Mouse (Mus musculus): ENCODE results near the gene Tmem256. TPM values are rescaled to one million over a fixed set of nuclear protein-coding genes. Genes with fewer than 3 reads are reported as not detected.
A peak's percentile ranks its signal among the peaks of the same experiment; 100 is the strongest.

The Tmem256 gene
- total RNA-seq, 2 experiments from 2014 or later = 113 to 114 TPM

DNA sequence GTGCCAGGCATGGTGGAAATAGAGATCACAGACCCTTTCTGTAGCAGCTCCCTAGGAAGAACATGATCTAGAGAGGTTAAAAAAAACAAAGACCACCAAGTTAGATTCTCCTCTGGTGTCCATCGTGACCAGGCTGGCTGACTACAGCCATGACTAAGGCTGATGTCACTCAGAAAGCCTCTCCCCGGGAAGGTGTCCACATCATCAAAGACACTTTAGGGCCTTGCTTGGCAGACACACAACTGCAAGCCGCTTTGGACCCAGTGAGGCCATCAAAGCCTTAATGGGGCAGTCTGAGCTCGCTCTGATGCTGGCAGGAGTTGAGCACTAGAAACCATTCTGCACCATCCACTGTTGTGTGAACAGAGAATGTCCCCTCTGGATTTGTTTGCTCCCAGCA is 34.1 kb downstream of the Tmem256 start:
- TF ChIP-seq CTCF (conservative IDR thresholded peaks at IDR 0.05) = no peak
- no peak for DNase-seq (ENCODE audit: low spot score in 2 of 2)
- no peak overlapping the region for H3K27ac ChIP-seq
- no peak overlapping the region for H3K4me3 ChIP-seq

DNA sequence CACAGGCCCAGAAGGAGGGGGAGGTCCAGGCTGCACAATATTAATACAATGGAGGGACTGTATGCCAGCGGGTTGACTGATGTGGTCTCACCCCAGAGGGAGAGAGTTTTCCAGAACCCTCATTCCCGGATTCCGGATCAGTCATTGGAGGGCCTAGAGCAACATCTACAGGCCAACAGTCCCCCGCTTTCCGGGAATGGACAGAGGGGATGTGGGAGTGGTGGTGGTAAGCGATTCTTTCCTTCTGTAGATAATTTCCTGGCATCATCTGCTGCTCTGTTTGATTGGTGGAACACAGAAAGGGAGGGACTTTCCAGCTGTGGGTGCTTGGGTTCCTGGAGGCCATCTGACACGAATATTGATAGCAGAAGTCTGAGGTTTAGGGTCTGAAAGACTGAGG is 37.9 kb downstream of the Tmem256 start:
- no peak for TF ChIP-seq CTCF (conservative IDR thresholded peaks at IDR 0.05)
- peak; percentile 44 to 61 for DNase-seq (ENCODE audit: low spot score in 2 of 2)
- Histone ChIP-seq H3K4me3 (no peak overlapping the region), H3K27ac (peak overlapping the region; percentile 60)

DNA sequence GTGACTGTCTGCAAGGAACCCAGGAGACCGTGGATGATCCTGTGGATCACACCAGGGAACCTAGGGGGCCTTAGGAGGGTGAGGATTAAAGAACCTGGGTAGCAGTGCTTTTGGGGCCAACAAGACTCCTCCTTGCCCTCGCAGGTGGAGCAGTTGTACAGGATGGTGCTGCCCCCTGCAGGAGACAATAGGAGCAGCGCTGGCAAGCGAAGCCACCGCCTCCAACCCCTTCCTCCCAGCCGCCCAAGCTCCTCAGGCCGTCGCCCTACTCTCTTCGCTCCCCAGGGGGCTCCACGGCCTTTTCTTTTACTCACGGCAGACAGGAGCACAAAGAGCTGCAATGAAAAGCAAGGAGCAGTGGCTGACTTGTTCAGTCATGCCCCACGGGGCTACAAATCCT is 38.6 kb downstream of the Tmem256 start:
- peak overlapping the region; percentile 9; the same call in 1 of the 2 replicates for H3K4me3 ChIP-seq
- H3K27ac ChIP-seq = peak overlapping the region; percentile 60; the same call in 1 of the 2 replicates
- peak; percentile 92 for TF ChIP-seq CTCF (conservative IDR thresholded peaks at IDR 0.05)
- DNase-seq (ENCODE audit: low spot score in 2 of 2) = peak; percentile 78 to 85

DNA sequence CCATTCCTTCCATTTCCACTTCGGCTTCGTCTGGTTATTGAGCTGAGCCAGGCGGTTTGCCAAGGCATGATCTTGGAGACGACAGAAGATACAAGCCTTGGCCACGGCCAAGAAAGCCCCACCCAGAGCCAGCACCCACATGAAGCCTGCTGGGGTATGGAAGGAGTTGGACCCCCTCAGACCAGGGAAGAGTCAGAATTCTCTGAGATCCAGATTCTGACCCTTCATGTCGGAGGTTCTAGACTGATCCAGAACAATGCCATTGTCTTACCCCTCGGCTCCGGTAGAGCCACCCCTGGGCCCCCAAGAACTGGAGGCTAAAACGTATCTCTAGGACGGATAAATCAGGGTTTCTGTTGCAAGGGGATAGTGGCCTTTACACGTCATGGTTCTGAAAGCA is 39.6 kb downstream of the Tmem256 start, which contains the start of gene Tmem95:
Tmem95 (minus strand) TSS at position 141 of the 400 bp plus-strand sequence.
- H3K4me3 ChIP-seq = peak within 1 kb of the TSS; percentile 9; the same call in 1 of the 2 replicates
- DNase-seq (ENCODE audit: low spot score in 2 of 2) = no peak
- no peak for TF ChIP-seq CTCF (conservative IDR thresholded peaks at IDR 0.05)
- H3K27ac ChIP-seq = peak within 1 kb of the TSS; percentile 60; the same call in 1 of the 2 replicates

DNA sequence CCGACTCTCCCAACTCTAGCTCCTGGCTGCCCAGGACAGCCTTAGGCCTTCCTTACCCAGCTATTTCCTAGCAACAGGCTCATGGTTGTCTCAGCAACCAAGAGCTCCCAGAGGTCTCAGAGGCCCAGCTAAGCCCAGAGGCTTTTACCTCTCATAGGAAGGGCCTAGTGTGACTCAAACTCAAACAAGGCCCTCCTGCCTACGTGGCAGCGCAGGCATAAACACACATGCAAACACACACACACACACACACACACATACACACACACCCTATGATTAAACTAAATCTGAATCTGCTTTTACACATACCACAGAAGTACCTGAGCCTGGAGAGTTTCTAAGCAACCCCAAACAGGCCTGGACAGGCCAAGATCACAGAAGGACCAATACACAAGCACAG is 40.1 kb downstream of the Tmem256 start:
- Histone ChIP-seq H3K4me3 (no peak overlapping the region), H3K27ac (no peak overlapping the region)
- DNase-seq (ENCODE audit: low spot score in 2 of 2) = no peak
- no peak for TF ChIP-seq CTCF (conservative IDR thresholded peaks at IDR 0.05)

DNA sequence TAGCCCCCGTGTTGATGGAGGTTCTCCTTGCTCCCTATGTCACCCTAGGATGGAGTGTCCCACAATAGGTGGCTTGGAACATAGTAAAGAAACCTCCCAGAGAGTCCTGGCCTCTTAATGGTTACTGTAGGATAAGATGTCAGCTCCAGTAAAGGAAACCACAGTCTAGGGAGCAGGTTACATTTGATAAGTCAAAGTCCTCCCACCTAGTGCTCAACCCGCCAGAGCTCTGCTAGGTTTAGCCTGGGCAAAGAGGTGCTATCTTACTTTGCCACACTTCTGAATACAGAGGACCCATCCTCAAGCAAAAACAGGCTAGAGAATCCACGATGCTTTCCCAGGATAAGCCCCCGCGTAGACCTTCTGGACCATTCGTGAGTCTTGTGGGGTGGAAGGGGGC is 40.6 kb downstream of the Tmem256 start:
- TF ChIP-seq CTCF (conservative IDR thresholded peaks at IDR 0.05) = no peak
- DNase-seq (ENCODE audit: low spot score in 2 of 2) = no peak
- no peak overlapping the region for H3K4me3 ChIP-seq
- H3K27ac ChIP-seq = no peak overlapping the region

DNA sequence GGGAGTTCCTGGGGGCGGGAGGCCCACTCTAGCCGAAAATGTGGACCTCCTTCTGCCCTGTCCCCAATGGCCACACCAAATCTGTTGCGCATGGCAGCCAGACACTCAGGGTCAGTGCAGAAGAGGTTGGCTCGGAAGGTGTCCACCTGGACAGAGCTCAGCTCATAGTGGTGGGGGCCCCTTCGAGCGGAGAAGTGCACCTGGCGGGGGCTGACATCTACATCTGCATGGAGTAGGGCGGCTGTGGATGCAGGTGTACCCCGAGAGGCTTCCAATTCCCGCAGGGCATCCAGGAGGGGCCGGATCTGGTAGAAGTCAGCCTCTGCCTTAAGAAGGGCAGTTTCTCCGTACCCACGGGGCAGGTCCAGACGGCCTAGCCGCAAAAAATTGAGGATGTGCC is 41.4 kb downstream of the Tmem256 start:
- Histone ChIP-seq H3K27ac (no peak overlapping the region), H3K4me3 (no peak overlapping the region; the same call in 1 of the 2 replicates)
- TF ChIP-seq CTCF (conservative IDR thresholded peaks at IDR 0.05) = no peak
- no peak for DNase-seq (ENCODE audit: low spot score in 2 of 2)

DNA sequence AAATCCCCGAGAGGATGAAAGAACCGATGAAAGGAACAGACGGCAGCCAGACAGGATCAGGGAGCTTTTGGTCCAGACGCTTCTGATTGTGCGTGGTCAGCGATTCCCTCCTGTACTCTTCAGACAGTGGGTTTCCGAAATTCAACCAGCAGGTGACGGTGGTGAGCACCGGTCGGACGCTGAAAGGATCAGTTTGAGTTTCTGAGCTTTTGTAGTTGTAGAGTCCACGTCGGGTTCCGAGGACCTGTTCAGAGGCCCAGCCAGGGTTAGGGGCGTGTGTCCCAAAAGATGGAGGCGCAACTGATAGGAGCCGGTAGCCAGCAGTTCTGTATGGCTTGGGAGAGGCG is 42.2 kb downstream of the Tmem256 start:
- H3K4me3 ChIP-seq = peak overlapping the region; percentile 64
- DNase-seq (ENCODE audit: low spot score in 2 of 2) = no peak
- TF ChIP-seq CTCF (conservative IDR thresholded peaks at IDR 0.05) = peak; percentile 83
- peak overlapping the region; percentile 86 for H3K27ac ChIP-seq

DNA sequence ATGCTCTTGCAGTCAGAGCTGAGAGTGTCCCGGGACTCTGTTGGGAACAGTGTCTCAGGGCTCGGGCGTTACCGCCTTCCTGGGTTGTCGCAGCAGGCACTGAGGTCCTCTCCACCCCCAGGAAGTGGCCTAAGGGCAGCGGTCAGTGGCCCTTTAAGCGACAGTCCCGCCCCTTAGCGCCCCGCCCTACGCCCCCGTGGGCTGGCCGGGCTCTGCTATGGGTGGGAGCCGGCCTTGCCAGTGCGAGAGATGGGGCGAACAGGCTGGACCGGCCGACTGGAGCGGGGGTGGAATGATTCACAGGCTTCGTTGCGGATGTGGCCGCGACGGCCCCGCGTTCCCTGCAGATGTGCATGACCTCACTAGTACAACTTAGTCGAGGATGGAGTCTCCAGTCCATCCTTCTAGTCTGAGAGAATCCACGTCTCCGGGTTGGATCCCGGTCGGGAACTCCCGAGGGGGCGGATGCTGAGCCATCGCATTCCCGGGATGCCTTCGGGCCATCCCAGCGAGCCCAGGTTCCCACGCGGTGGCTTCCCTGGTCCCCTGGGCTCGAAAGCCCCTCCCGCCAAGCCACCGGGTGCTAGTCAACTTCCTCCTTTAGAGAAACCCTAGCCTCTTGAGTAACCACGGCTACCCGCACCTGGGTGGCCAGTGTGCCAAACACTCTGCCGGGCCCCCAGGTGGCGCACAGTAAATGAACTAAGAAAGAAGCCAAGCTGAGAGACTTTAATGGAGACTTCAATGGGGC is 42.7 kb downstream of the Tmem256 start, which contains the start of gene Kctd11:
Kctd11 (minus strand) TSS at position 554 of the 751 bp plus-strand sequence.
- peak within 1 kb of the TSS; percentile 86 for H3K27ac ChIP-seq
- peak; percentile 49 for TF ChIP-seq CTCF (conservative IDR thresholded peaks at IDR 0.05)
- H3K4me3 ChIP-seq = peak within 1 kb of the TSS; percentile 64
- DNase-seq (ENCODE audit: low spot score in 2 of 2) = peak; percentile 58 to 69

DNA sequence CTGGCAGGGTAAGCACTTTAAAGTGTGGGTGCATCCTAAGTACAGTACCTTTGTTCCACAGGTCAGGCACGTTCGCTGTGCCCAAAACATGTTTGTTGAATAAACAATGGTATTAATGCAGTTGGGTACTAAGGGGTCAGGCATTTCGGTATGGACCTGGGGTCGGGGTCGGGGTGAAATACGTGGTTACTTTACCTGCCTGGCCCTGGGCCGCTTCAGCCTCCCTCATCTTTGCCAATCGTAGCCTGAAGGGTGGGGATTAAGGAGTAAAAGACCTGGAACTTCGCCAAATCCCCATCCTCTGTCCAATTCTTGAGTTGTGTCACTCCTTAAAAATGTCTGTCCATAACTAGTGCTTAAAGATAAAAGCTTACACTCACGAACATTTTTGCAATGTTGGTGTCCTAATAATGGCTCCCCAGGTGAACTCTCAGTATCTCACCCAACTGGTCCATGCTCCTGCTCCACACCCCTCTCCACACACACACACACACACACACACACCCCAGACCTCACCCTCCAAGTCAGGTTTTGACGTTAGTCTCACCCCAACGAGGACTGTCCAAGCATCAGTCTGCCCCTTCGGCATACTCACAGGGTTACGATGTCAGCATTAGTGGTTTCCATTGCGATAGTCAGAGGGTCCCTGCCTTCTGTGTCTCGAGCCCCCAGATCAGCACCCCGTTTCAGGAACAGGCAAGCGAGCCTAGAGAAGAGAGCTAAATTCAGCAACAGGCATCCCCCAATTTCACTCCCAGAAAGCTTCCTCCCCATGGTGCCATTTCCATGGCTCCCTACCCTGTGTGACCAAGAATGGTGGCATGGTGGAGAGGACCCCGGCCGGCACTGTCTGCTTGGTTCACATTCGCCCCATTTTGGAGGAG is 43.7 kb downstream of the Tmem256 start:
- Histone ChIP-seq H3K4me3 (peak overlapping the region; percentile 64), H3K27ac (peak overlapping the region; percentile 86)
- no peak for DNase-seq (ENCODE audit: low spot score in 2 of 2)
- no peak for TF ChIP-seq CTCF (conservative IDR thresholded peaks at IDR 0.05)

DNA sequence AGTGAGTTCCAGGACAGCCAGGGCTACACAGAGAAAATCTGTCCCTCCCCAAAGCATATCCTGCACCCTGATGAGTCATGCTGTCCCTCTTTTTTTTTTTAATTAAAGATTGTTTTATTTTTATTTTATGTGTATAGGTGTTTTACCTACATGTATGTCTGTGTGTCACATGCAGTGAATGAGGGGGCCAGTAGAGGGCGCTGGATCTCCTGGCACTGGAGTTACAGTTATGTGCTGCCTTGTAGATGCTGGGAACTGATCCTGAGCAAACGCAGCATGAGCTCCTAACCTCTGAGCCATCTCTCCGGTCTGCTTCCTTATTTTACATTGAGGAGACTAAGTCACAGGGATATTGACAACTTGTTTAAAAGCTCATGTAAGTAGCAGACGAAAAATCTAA is 44.8 kb downstream of the Tmem256 start:
- no peak for DNase-seq (ENCODE audit: low spot score in 2 of 2)
- no peak overlapping the region for H3K27ac ChIP-seq
- no peak overlapping the region for H3K4me3 ChIP-seq
- TF ChIP-seq CTCF (conservative IDR thresholded peaks at IDR 0.05) = peak; percentile 69

DNA sequence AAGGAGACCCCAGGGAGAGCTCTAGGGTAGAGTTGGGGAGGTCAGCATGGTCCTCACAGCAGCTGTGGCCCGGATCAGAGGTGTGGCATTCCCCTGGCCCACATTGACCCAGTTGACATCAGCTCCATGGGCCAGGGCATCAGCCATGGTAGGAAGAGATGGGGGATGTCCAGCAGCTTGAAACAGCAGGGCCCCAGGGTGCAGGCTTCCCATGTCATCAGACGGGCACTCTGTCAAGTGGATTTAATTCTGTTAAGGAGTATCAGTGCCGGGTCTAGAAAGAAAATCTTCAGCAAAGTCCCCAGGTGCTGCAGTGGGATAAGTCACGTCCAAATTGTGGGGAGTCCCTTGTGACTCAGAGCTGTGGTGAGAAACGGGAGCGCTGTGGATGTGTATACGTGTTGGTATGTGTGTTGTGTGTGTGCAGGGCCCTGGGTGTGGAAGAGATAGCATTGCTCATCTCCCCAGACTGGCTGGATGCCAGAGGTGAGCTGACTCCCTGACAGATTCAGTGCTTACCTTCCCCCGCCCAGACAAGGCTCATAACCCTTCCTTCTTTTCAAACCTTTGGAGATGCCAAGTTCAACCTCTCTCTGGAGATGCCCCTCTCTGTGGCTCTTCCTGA is 45.3 kb downstream of the Tmem256 start:
- TF ChIP-seq CTCF (conservative IDR thresholded peaks at IDR 0.05) = no peak
- no peak for DNase-seq (ENCODE audit: low spot score in 2 of 2)
- Histone ChIP-seq H3K27ac (no peak overlapping the region), H3K4me3 (no peak overlapping the region)

DNA sequence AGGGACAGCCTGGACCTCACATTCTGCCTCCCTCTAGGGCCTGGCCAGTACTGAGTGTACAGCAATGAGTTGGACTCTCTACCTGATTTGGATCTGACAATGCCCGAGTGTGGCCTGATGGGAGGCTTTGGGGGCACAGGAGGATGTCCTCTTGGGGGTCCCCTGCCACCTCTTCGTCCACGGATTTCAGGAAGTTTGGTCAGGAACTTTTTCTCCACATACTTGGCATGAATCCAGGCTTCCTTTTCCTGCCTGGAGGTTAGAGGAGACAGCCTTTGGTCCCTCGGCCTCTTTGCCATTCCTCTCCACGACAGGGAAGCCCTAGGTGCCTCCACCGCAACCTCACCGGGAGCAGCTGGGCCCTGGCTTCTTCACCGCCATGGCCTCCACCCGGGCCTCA is 45.9 kb downstream of the Tmem256 start:
- Histone ChIP-seq H3K27ac (no peak overlapping the region), H3K4me3 (no peak overlapping the region)
- TF ChIP-seq CTCF (conservative IDR thresholded peaks at IDR 0.05) = no peak
- DNase-seq (ENCODE audit: low spot score in 2 of 2) = no peak
